Mouse (Mus musculus) spleen, postnatal 14 days (tissue): ENCODE measurements around the gene Gtf2f1.
A peak's percentile ranks its signal among the peaks of the same experiment; 100 is the strongest.
"Not testable (repeated sequence)": the region's sequence is repeated elsewhere in the genome, so short reads cannot be mapped to it uniquely, and the experiment has no call there.

ENCODE experiments used
- DNase-seq, 2 experiments: peaks; one replicate each; pipeline ENCODE4 v3.0.0; 2021 to 2022; ENCODE audit warnings: low spot score in 2 of 2

The Gtf2f1 gene

GRCm38 (mm10) chr17:57011236-57012141 lies at the start of gene Gtf2f1, which contains the start of gene Gm17949:
Gene Gtf2f1 (minus strand): TSS chr17:57011288.
Gene Gm17949 (plus strand): TSS chr17:57011469.
- peak; percentile 78 to 85 for DNase-seq

GRCm38 (mm10) chr17:57060231-57060801 lies 49.2 kb upstream of the Gtf2f1 start:
- DNase-seq, result peak; percentile 88 to 91

- peak in 1 of 2 experiments; percentile 40 for DNase-seq
Observed at GRCm38 (mm10) chr17:57059486-57059977, 48.4 kb upstream of the Gtf2f1 start, which contains the start of gene Slc25a23. Gene Slc25a23 (minus strand): TSS chr17:57059863.

GRCm38 (mm10) chr17:57058891-57059485 lies 47.9 kb upstream of the Gtf2f1 start, which contains the start of gene Crb3:
Gene Crb3 (plus strand): TSS chr17:57059105.
- no peak for DNase-seq

GRCm38 (mm10) chr17:57056246-57056645 lies 45.2 kb upstream of the Gtf2f1 start:
- no peak for DNase-seq

GRCm38 (mm10) chr17:57051679-57052078 lies 40.6 kb upstream of the Gtf2f1 start:
- DNase-seq, result not testable (repeated sequence)

- DNase-seq, result no peak
Observed at GRCm38 (mm10) chr17:57048816-57049215, 37.7 kb upstream of the Gtf2f1 start.

- DNase-seq, result no peak
Observed at GRCm38 (mm10) chr17:57047406-57047805, 36.3 kb upstream of the Gtf2f1 start.

GRCm38 (mm10) chr17:57041554-57041953 lies 30.5 kb upstream of the Gtf2f1 start, which contains the start of gene Slc25a41:
Gene Slc25a41 (minus strand): TSS chr17:57041654.
- DNase-seq, result no peak

GRCm38 (mm10) chr17:57038978-57039377 lies 27.9 kb upstream of the Gtf2f1 start:
- DNase-seq, result no peak

- no peak for DNase-seq
Observed at GRCm38 (mm10) chr17:57032854-57033253, 21.8 kb upstream of the Gtf2f1 start.

- DNase-seq, result peak; percentile 96 to 98
Observed at GRCm38 (mm10) chr17:57031661-57032420, 20.8 kb upstream of the Gtf2f1 start.

- DNase-seq, result peak in 1 of 2 experiments; percentile 42
Observed at GRCm38 (mm10) chr17:57030931-57031660, 20.0 kb upstream of the Gtf2f1 start, which contains the start of gene Khsrp. Gene Khsrp (minus strand): TSS chr17:57031522.

- DNase-seq, result no peak
Observed at GRCm38 (mm10) chr17:57029691-57030090, 18.6 kb upstream of the Gtf2f1 start.

GRCm38 (mm10) chr17:57027471-57027870 lies 16.4 kb upstream of the Gtf2f1 start:
- DNase-seq, result no peak

GRCm38 (mm10) chr17:57020960-57021359 lies 9.9 kb upstream of the Gtf2f1 start:
- DNase-seq, result no peak

GRCm38 (mm10) chr17:57019693-57020092 lies 8.6 kb upstream of the Gtf2f1 start:
- no peak for DNase-seq

GRCm38 (mm10) chr17:57012245-57012795 lies 1.2 kb upstream of the Gtf2f1 start:
- DNase-seq, result no peak

GRCm38 (mm10) chr17:57010911-57011235 lies 215 bp downstream of the Gtf2f1 start:
- DNase-seq, result no peak
